Mouse (Mus musculus) olfactory bulb, adult 2 months (tissue): ENCODE data around the gene Hivep3.

Source experiments
- CTCF ChIP-seq: fragments of 200-500 bp; IDR thresholded peaks from 2 replicates; pipeline ENCODE4 v1.5.1; 2012; ENCODE audit warnings: low read depth, mild to moderate bottlenecking, low read length, moderate library complexity; ENCODE audit not compliant: insufficient read depth
- POLR2A ChIP-seq: fragments of 200-500 bp; IDR thresholded peaks from 2 replicates; pipeline ENCODE4 v1.6.1; 2012; ENCODE audit warnings: mild to moderate bottlenecking, low read depth, low read length, moderate library complexity; ENCODE audit not compliant: insufficient read depth

DNA sequence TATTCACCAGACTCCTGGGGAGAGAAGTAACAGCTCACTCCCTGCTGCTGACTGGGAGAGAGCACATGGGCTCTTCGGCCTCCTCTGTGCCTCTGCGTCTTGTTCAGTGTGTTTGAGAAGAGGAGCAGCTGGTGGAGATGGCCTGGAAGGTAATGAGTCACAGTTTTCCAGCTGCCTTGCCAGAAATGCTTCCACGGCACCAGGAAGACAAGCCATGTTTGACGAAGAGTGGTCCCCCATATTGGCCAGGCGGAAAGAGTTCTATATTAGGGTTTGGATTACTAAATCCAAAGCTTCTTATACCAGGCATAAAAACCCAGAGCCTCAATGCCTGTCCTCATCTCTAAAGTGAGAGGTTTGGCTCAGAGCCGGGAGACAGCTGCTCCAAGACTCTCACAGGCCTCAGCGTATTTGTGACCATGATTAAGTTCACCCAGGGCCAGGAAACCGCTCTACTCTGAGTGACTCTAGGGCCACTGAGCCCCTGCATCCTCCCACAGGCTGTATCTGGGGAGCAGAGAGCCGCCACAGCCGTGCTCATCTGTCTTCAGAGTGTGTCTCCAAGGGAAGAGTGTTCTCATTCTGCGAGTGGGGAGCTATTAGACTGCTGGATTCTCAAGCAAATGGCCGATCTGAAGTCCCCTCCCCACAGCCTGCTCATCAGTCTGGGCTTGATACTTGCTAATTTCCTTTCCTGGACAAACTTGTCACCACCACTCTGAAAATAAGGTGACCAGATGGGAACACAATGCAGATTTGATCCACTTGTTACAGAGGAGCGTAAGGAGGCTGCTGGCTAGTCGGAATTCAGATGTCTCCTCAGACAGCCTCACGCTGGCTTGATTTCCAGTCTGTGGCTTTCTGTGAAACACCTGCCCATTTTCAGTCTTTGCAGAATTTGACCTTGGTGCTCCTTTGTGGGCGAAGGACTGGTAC, 168.2 kb downstream of the Hivep3 start:
- TF ChIP-seq CTCF (no peak), POLR2A (no peak)
